Mouse (Mus musculus) heart, embryonic 13.5 days (tissue): ENCODE data around the gene Mapk8ip3. TPM values are rescaled to one million over a fixed set of nuclear protein-coding genes. Genes with fewer than 3 reads are reported as not detected.

Experiments used
- ATAC-seq: fragments of 200-750 bp; cut with Nextera tagmentation; 2 replicates; pipeline ENCODE4 v1.8.0; 2017; ENCODE audit warnings: moderate TSS enrichment; ENCODE audit not compliant: insufficient number of reproducible peaks, low FRiP score, low TSS enrichment; ENCODE audit errors: extremely low read depth
- H3K27ac ChIP-seq: fragments of 300-500 bp; sonication (generic); replicated peaks from 2 replicates; pipeline ENCODE4 v1.5.1; 2015; ENCODE audit warnings: moderate library complexity, mild to moderate bottlenecking, inconsistent platforms
- H3K27me3 ChIP-seq: fragments of 300-500 bp; sonication (generic); replicated peaks from 2 replicates; pipeline ENCODE4 v1.6.1; 2015; ENCODE audit warnings: mild to moderate bottlenecking, inconsistent platforms
- H3K36me3 ChIP-seq: fragments of 300-500 bp; sonication (generic); 2 replicates; pipeline ENCODE4 v1.6.1; 2015; ENCODE audit warnings: mild to moderate bottlenecking, inconsistent platforms
- H3K4me1 ChIP-seq: fragments of 300-500 bp; sonication (generic); 2 replicates; pipeline ENCODE4 v1.6.1; 2015; ENCODE audit warnings: inconsistent platforms
- H3K4me2 ChIP-seq: fragments of 300-500 bp; sonication (generic); 2 replicates; pipeline ENCODE4 v1.6.1; 2015; ENCODE audit warnings: inconsistent platforms, mild to moderate bottlenecking, moderate library complexity
- H3K4me3 ChIP-seq: fragments of 300-500 bp; sonication (generic); 2 replicates; pipeline ENCODE4 v1.5.1; 2015; ENCODE audit warnings: moderate library complexity, mild to moderate bottlenecking, inconsistent platforms
- H3K9ac ChIP-seq: fragments of 300-500 bp; sonication (generic); 2 replicates; pipeline ENCODE4 v1.6.1; 2015; ENCODE audit warnings: inconsistent platforms, mild to moderate bottlenecking, moderate library complexity
- H3K9me3 ChIP-seq: fragments of 300-500 bp; sonication (generic); 2 replicates; pipeline ENCODE4 v1.6.1; 2016; ENCODE audit warnings: inconsistent platforms
- WGBS: fragments of 180-500 bp; shearing (Covaris S2); methylation state at CpG from one replicate; pipeline ENCODE4 v1.1.7; 2015; ENCODE audit warnings: mixed read lengths; 5-methylcytosine and 5-hydroxymethylcytosine counted together
- polyA plus RNA-seq: library from polyadenylated mRNA; unstranded; fragments of >200 nt; fragmentation: Nextera tagmentation; extraction: Ambion mirVana; gene quantifications from 2 replicates; pipeline ENCODE4 v1.2.1, GENCODE M21; 2015

Mapk8ip3 gene
- polyA plus RNA-seq, 1 experiment from 2014 or later, result 25.2 TPM

DNA sequence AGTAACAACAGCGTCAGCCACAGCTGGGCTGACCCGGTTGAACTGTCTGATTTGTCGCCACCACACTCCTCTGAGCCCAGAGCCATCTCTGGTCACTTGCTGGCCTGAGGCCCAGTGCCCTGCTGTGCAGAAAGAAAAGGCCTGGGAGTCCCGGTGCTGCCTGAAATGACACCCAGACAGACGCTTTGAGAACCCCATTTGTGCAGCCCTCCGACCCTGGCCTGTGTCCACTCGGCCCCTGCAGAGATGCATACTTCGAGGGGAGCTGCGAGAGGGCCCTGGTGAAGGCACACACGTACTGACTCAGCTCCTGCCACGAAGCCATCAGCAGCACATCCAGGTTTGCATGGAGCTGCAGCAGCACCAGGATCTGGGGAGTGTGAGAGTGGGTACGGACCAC, 44.0 kb downstream of the Mapk8ip3 start:
- H3K4me2 ChIP-seq, result no peak overlapping the region
- H3K9me3 ChIP-seq, result no peaks in the 10 kb centered on the region
- H3K9ac ChIP-seq, result no peak overlapping the region
- no peaks in the 10 kb centered on the region for H3K27me3 ChIP-seq
- H3K36me3 ChIP-seq, result peaks cover 63% of the 10 kb centered on the region
- 91% methylated on average over 12 of the region's 12 CpGs for WGBS
- H3K4me3 ChIP-seq, result no peak overlapping the region
- ATAC-seq, result no peak
- H3K27ac ChIP-seq, result no peak overlapping the region
- H3K4me1 ChIP-seq, result peaks cover 41% of the 10 kb centered on the region

GRCm38 (mm10) chr17:24891321-24891720, 45.5 kb downstream of the Mapk8ip3 start:
- Histone ChIP-seq H3K27ac (no peak overlapping the region), H3K9me3 (no peaks in the 10 kb centered on the region)

DNA sequence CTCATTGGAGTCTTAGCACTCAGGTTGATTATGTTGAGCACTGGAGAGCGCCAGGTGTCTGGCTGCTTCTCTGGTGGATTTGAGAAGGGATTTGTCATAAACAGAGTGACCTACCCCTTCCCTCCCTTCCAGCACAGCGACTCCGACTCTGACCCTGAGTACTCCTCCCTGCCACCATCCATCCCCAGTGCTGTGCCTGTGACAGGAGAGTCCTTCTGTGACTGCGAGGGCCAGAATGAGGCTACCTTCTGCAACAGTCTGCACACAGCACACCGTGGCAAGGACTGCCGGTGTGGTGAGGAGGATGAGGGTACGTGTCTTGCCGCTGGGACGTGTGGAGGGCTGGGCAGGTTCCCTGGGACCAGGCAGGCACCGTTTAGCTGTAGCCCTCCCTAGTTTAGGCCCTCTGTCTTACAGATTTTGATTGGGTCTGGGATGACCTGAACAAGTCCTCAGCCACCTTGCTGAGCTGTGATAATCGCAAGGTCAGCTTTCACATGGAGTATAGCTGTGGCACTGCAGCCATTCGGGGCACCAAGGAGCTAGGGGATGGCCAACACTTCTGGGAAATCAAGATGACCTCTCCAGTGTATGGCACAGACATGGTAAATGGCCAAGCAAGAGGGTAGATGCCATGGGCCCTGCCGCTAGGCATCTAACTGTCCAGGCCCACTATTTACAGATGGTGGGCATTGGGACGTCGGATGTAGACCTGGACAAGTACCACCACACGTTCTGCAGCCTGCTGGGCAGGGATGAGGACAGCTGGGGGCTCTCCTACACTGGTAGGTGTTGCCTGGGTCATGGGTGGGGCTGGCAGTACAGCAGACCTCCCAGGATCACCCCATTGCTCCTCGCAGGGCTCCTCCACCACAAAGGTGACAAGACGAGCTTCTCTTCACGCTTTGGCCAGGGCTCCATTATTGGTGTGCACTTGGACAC, 46.4 kb downstream of the Mapk8ip3 start:
- H3K27ac ChIP-seq, result no peak overlapping the region
- H3K4me3 ChIP-seq, result no peak overlapping the region
- no peak overlapping the region for H3K4me2 ChIP-seq
- H3K36me3 ChIP-seq, result peaks cover 52% of the 10 kb centered on the region
- ATAC-seq, result no peak
- 82% methylated on average over 19 of the region's 19 CpGs for WGBS
- no peak overlapping the region for H3K9ac ChIP-seq
- no peaks in the 10 kb centered on the region for H3K9me3 ChIP-seq
- no peaks in the 10 kb centered on the region for H3K27me3 ChIP-seq
- H3K4me1 ChIP-seq, result peaks cover 33% of the 10 kb centered on the region

More at GRCm38 (mm10) chr17:24891321-24891720, 45.5 kb downstream of the Mapk8ip3 start:
- no peaks in the 10 kb centered on the region for H3K27me3 ChIP-seq
- H3K4me1 ChIP-seq, result peaks cover 37% of the 10 kb centered on the region
- H3K9ac ChIP-seq, result no peak overlapping the region
- WGBS, result 86% methylated on average over 13 of the region's 13 CpGs
- no peak overlapping the region for H3K4me2 ChIP-seq
- no peak overlapping the region for H3K4me3 ChIP-seq
- no peak for ATAC-seq
- H3K36me3 ChIP-seq, result peaks cover 52% of the 10 kb centered on the region

- no peaks in the 10 kb centered on the region for H3K27me3 ChIP-seq
- no peak for ATAC-seq
- H3K9ac ChIP-seq, result no peak overlapping the region
- H3K4me1 ChIP-seq, result peaks cover 31% of the 10 kb centered on the region
- H3K27ac ChIP-seq, result no peak overlapping the region
- no peak overlapping the region for H3K4me2 ChIP-seq
- peaks cover 64% of the 10 kb centered on the region for H3K36me3 ChIP-seq
- H3K4me3 ChIP-seq, result no peak overlapping the region
- H3K9me3 ChIP-seq, result no peaks in the 10 kb centered on the region
- WGBS, result 87% methylated on average over 3 of the region's 3 CpGs
These were observed 47.9 kb downstream of the Mapk8ip3 start for GRCm38 (mm10) chr17:24888862-24889261.

DNA sequence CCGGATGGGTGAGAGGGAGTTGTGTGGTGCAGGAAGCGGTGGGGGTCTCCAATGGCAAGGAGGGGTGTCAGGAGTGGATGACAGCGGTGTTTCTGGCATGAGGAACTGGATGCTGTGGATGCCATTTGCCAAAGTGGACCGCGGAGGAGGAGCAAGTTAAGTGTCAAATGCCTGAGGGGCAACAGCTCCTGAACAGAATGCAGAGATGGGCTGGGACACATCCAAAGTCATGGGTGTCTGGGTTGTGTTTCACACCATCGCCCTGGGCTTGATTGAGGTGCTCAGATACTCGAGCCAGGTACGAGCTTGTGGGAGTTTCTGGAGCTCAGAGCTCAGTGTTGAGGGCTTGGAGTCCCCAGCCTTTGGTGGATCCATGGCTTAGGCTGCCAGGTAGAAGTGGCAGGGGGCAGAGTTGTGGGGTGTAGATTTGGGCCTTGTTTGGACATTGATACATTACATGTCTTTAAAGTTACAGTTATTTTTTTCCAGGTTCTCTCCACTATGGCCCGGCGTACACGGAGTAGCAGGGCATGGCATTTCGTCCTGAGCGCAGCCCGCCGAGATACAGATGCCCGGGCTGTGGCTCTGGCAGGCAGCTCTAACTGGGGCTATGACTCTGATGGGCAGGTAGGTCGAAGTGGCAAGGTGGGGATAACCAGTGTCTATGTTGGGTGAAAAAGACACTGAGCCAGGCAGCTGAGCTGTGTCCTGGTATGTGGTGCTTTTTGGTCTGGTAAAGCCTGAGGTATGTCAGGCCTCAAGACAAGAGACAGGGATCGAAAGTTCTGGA, 49.3 kb downstream of the Mapk8ip3 start:
- peak overlapping the region; percentile 76 for H3K4me3 ChIP-seq
- peaks cover 64% of the 10 kb centered on the region for H3K36me3 ChIP-seq
- WGBS, result 57% methylated on average over 18 of the region's 18 CpGs

DNA sequence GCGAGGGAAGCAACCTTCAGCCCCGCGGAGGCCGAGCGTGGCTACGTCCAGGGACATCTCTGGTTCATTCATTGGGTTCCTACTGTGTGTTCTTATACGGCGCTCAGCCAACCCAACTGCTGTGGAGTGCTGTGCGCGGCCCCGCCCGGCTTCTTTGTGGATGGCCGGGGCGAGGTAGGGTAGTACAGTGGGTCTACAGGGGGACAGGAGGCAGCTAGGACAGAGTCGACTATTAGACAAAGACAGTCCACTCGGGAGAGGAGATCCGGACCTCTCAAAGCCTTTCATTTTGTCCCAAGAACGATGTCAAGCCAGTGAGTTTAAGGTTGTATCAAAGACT, 49.9 kb downstream of the Mapk8ip3 start:
- H3K9me3 ChIP-seq, result no peaks in the 10 kb centered on the region
- peak overlapping the region; percentile 89 for H3K9ac ChIP-seq
- peak overlapping the region; percentile 77 for H3K27ac ChIP-seq
- H3K36me3 ChIP-seq, result peaks cover 62% of the 10 kb centered on the region
- H3K27me3 ChIP-seq, result no peaks in the 10 kb centered on the region
- peak overlapping the region; percentile 76 for H3K4me3 ChIP-seq
- peaks cover 28% of the 10 kb centered on the region for H3K4me1 ChIP-seq
- peak overlapping the region; percentile 97 for H3K4me2 ChIP-seq
- ATAC-seq, result no peak
- WGBS, result under 1% methylated on average over 18 of the region's 18 CpGs

More for the DNA sequence above, 49.3 kb downstream of the Mapk8ip3 start:
- H3K27ac ChIP-seq, result peak overlapping the region; percentile 77
- H3K4me2 ChIP-seq, result peak overlapping the region; percentile 97
- H3K27me3 ChIP-seq, result no peaks in the 10 kb centered on the region
- H3K4me1 ChIP-seq, result peaks cover 26% of the 10 kb centered on the region
- ATAC-seq, result no peak
- H3K9ac ChIP-seq, result peak overlapping the region; percentile 89
- no peaks in the 10 kb centered on the region for H3K9me3 ChIP-seq

GRCm38 (mm10) chr17:24886134-24886931, 50.4 kb downstream of the Mapk8ip3 start, which contains the start of the genes Nubp2 and Spsb3:
Gene Nubp2, minus strand, starts transcription at chr17:24886349.
Gene Spsb3, plus strand, starts transcription at chr17:24886643.
- Histone ChIP-seq H3K27ac (peak within 1 kb of the TSS; percentile 77), H3K9me3 (no peaks in the 10 kb centered on the region), H3K4me2 (peak within 1 kb of the TSS; percentile 98), H3K4me3 (peak within 1 kb of the TSS; percentile 76), H3K4me1 (peaks cover 30% of the 10 kb centered on the region), H3K36me3 (peaks cover 56% of the 10 kb centered on the region), H3K27me3 (no peaks in the 10 kb centered on the region), H3K9ac (peak within 1 kb of the TSS; percentile 89)
- under 1% methylated on average over 69 of the region's 69 CpGs for WGBS
- peak; percentile 94 for ATAC-seq

DNA sequence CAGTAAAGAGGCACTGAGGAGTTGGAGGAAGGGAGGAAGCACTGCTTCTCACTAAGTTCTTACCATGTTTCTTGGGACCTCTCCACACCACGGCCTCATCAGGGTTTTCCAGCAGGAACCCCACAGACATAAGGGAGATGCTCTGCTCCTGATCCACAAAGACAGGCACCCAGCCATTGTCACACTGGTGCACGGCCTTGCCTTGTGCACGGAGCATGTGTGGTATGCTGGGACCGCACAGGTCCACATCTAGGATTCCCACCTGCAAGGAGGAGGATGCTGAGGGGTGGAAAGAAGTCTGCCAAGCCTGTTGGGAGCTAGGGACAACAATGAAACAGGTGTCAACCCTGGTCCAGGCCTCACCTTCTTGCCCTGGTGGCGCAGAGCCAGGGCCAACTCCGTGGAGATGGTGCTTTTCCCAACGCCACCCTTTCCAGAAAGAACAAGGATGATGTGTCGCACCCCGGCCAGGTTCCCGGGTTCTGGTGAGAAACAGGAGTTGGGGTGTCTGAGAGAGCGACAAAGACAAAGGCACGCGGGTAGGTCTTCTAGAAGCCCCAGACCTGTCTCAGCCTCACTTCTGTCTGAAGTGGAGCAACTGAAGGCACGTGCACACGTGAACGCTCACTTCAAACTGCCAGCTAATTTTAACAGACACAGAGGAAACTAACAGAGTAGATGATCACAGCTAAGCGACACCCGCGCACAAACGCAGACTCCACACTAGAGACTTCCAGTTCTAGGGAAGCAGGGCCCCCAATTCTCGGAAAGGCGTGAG, 51.2 kb downstream of the Mapk8ip3 start:
- Histone ChIP-seq H3K4me3 (peak overlapping the region; percentile 76), H3K36me3 (peaks cover 48% of the 10 kb centered on the region), H3K9me3 (no peaks in the 10 kb centered on the region), H3K4me1 (peaks cover 30% of the 10 kb centered on the region), H3K27me3 (no peaks in the 10 kb centered on the region), H3K9ac (peak overlapping the region; percentile 81), H3K4me2 (peak overlapping the region; percentile 98), H3K27ac (no peak overlapping the region)
- 23% methylated on average over 22 of the region's 22 CpGs for WGBS
- no peak for ATAC-seq

DNA sequence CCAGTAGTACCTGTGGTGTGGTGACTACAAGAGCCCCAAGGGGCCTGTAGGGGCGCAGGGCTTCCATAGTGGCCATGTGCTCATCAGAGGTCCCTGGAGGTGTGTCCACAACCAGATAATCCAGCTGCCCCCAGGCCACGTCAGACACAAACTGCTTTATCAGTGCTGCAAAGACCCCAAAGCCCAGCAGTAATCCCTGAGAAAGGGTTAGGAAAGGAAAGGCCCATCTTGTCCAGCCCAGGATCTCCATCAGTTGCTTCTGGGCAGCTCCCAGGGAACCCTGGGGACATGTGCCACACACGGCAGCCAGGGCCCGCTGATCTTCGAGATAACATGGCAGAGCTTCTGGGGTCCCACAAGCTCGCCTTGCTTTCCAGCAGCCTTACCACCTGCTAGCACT, 52.4 kb downstream of the Mapk8ip3 start:
- H3K4me1 ChIP-seq, result peaks cover 30% of the 10 kb centered on the region
- WGBS, result 70% methylated on average over 6 of the region's 6 CpGs
- H3K27me3 ChIP-seq, result no peaks in the 10 kb centered on the region
- H3K4me2 ChIP-seq, result no peak overlapping the region
- no peak overlapping the region for H3K4me3 ChIP-seq
- H3K36me3 ChIP-seq, result peaks cover 37% of the 10 kb centered on the region
- no peak for ATAC-seq
- no peak overlapping the region for H3K9ac ChIP-seq
- no peaks in the 10 kb centered on the region for H3K9me3 ChIP-seq
- no peak overlapping the region for H3K27ac ChIP-seq

DNA sequence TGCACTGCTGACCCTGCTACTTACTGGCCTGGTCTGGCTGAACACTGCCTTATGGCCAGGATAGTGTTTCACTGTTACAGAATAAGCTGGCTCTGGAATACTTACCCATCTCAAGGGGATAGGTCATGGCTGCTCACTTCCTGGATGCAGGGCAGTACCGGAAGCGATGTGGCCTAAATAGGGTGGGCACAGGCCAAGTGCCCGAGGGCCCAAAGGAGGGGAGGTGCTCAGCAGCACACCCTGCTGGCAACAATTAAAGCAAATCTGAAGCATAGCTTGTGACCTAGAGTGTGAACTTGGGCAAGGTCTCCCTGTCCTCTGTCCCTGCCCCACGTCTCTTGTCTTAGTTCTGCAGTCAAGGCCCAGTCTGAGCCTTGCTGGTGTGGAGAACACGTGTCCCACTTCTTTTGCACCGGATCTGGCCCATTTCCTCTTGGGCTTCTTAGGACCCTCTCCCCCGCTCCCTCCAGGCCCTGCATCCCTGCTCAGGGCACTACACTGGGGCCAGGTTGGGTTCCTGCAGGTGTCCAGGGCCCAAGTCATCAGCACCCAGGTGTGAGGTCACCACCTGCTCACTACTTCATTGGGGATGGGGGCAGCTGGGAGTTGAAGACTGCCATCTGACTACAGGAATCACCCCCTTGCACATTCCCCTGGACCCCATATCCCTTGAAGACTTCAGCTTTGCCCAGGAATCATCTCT, 54.9 kb downstream of the Mapk8ip3 start:
- Histone ChIP-seq H3K4me1 (peaks cover 14% of the 10 kb centered on the region), H3K27ac (no peak overlapping the region), H3K4me2 (no peak overlapping the region), H3K27me3 (no peaks in the 10 kb centered on the region), H3K4me3 (no peak overlapping the region), H3K9me3 (no peaks in the 10 kb centered on the region), H3K9ac (no peak overlapping the region), H3K36me3 (peaks cover 28% of the 10 kb centered on the region)
- 46% methylated on average over 7 of the region's 7 CpGs for WGBS
- no peak for ATAC-seq
